Mouse (Mus musculus) forebrain, embryonic 11.5 days (tissue): ENCODE results near the gene Npas2. TPM values are rescaled to one million over a fixed set of nuclear protein-coding genes. Genes with fewer than 3 reads are reported as not detected.

Source experiments
- ATAC-seq: fragments of 200-750 bp; cut with Nextera tagmentation; replicated peaks from 2 replicates; pipeline ENCODE4 v1.8.0; 2017; ENCODE audit warnings: moderate TSS enrichment; ENCODE audit not compliant: low FRiP score
- DNase-seq: peaks from one replicate; pipeline ENCODE4 v3.0.0-alpha.2; 2017; ENCODE audit warnings: low spot score
- H3K27ac ChIP-seq: fragments of 300-500 bp; sonication (generic); 2 replicates; pipeline ENCODE4 v1.5.1; 2014; ENCODE audit warnings: low read depth, low read length
- H3K27me3 ChIP-seq: fragments of 300-500 bp; sonication (generic); 2 replicates; pipeline ENCODE4 v1.6.1; 2014; ENCODE audit warnings: mild to moderate bottlenecking, low read length, mixed read lengths; ENCODE audit not compliant: control insufficient read depth, insufficient read depth
- H3K36me3 ChIP-seq: fragments of 300-500 bp; sonication (generic); 2 replicates; pipeline ENCODE4 v1.6.1; 2014; ENCODE audit warnings: mild to moderate bottlenecking, low read length, moderate library complexity, mixed read lengths; ENCODE audit not compliant: control insufficient read depth, insufficient read depth
- H3K4me1 ChIP-seq: fragments of 300-500 bp; sonication (generic); replicated peaks from 2 replicates; pipeline ENCODE4 v1.6.1; 2014; ENCODE audit warnings: low read length, mixed read lengths; ENCODE audit not compliant: control insufficient read depth, insufficient read depth
- H3K4me2 ChIP-seq: fragments of 300-500 bp; sonication (generic); 2 replicates; pipeline ENCODE4 v1.6.1; 2014; ENCODE audit warnings: low read depth, mild to moderate bottlenecking, low read length, moderate library complexity, mixed read lengths; ENCODE audit not compliant: severe bottlenecking
- H3K4me3 ChIP-seq: fragments of 300-500 bp; sonication (generic); 2 replicates; pipeline ENCODE4 v1.5.1; 2014; ENCODE audit warnings: low read depth, low read length
- H3K9ac ChIP-seq: fragments of 300-500 bp; sonication (generic); 2 replicates; pipeline ENCODE4 v1.6.1; 2014; ENCODE audit warnings: low read length
- H3K9me3 ChIP-seq: fragments of 300-500 bp; sonication (generic); 2 replicates; pipeline ENCODE4 v1.6.1; 2016; ENCODE audit warnings: low read length, mixed read lengths; ENCODE audit not compliant: control insufficient read depth
- WGBS: fragments of 180-500 bp; shearing (Covaris S2); extraction: QIAGEN DNeasy Blood & Tissue Kit; methylation state at CpG from one replicate; pipeline ENCODE4 v1.1.7; 2014; 5-methylcytosine and 5-hydroxymethylcytosine counted together
- polyA plus RNA-seq: library from polyadenylated mRNA; unstranded; fragments of >200 nt; fragmentation: Nextera tagmentation; extraction: Ambion mirVana; gene quantifications from 2 replicates; pipeline ENCODE4 v1.2.1, GENCODE M21; 2014

The Npas2 gene
- polyA plus RNA-seq, 1 experiment from 2014 or later, result not detected

- no peaks in the 10 kb centered on the region for H3K4me1 ChIP-seq
- no peak overlapping the region for H3K27ac ChIP-seq
- no peak for DNase-seq
- H3K4me3 ChIP-seq, result no peak overlapping the region
- WGBS, result 83% methylated on average over 6 of the region's 6 CpGs
- H3K27me3 ChIP-seq, result no peaks in the 10 kb centered on the region
- no peaks in the 10 kb centered on the region for H3K36me3 ChIP-seq
- H3K9me3 ChIP-seq, result no peaks in the 10 kb centered on the region
- no peak overlapping the region for H3K4me2 ChIP-seq
- ATAC-seq, result no peak
- no peak overlapping the region for H3K9ac ChIP-seq
These were observed 146.6 kb downstream of the Npas2 start for GRCm38 (mm10) chr1:39340156-39340555.

GRCm38 (mm10) chr1:39340647-39341046 is 147.1 kb downstream of the Npas2 start:
- Histone ChIP-seq H3K9me3 (no peaks in the 10 kb centered on the region), H3K4me2 (no peak overlapping the region), H3K9ac (no peak overlapping the region), H3K27me3 (no peaks in the 10 kb centered on the region), H3K27ac (no peak overlapping the region), H3K4me1 (no peaks in the 10 kb centered on the region), H3K36me3 (no peaks in the 10 kb centered on the region), H3K4me3 (no peak overlapping the region)
- WGBS, result 21% methylated on average over 8 of the region's 8 CpGs
- ATAC-seq (no peak), DNase-seq (peak; percentile 58)

GRCm38 (mm10) chr1:39341807-39342206 is 148.3 kb downstream of the Npas2 start:
- DNase-seq, result peak; percentile 9
- no peak overlapping the region for H3K27ac ChIP-seq
- no peak overlapping the region for H3K4me3 ChIP-seq
- H3K9me3 ChIP-seq, result no peaks in the 10 kb centered on the region
- no peak for ATAC-seq
- WGBS, result 84% methylated on average over 4 of the region's 4 CpGs
- H3K9ac ChIP-seq, result no peak overlapping the region
- H3K4me2 ChIP-seq, result no peak overlapping the region
- no peaks in the 10 kb centered on the region for H3K27me3 ChIP-seq
- no peaks in the 10 kb centered on the region for H3K36me3 ChIP-seq
- H3K4me1 ChIP-seq, result no peaks in the 10 kb centered on the region

GRCm38 (mm10) chr1:39343242-39343641 is 149.7 kb downstream of the Npas2 start:
- no peak for DNase-seq
- WGBS, result 83% methylated on average over 5 of the region's 5 CpGs

GRCm38 (mm10) chr1:39344981-39345600 is 151.6 kb downstream of the Npas2 start:
- no peak overlapping the region for H3K4me2 ChIP-seq
- no peak overlapping the region for H3K4me3 ChIP-seq
- DNase-seq (peak; percentile 50), ATAC-seq (no peak)
- H3K36me3 ChIP-seq, result no peaks in the 10 kb centered on the region
- H3K4me1 ChIP-seq, result no peaks in the 10 kb centered on the region
- no peaks in the 10 kb centered on the region for H3K9me3 ChIP-seq
- no peak overlapping the region for H3K9ac ChIP-seq
- 64% methylated on average over 21 of the region's 21 CpGs for WGBS
- H3K27ac ChIP-seq, result no peak overlapping the region
- no peaks in the 10 kb centered on the region for H3K27me3 ChIP-seq

More at GRCm38 (mm10) chr1:39343242-39343641, 149.7 kb downstream of the Npas2 start:
- no peaks in the 10 kb centered on the region for H3K4me1 ChIP-seq
- no peak overlapping the region for H3K27ac ChIP-seq
- H3K4me2 ChIP-seq, result no peak overlapping the region
- H3K4me3 ChIP-seq, result no peak overlapping the region
- no peak overlapping the region for H3K9ac ChIP-seq
- no peaks in the 10 kb centered on the region for H3K27me3 ChIP-seq
- ATAC-seq, result no peak
- no peaks in the 10 kb centered on the region for H3K36me3 ChIP-seq
- no peaks in the 10 kb centered on the region for H3K9me3 ChIP-seq

GRCm38 (mm10) chr1:39349001-39349400 is 155.5 kb downstream of the Npas2 start:
- Histone ChIP-seq H3K36me3 (no peaks in the 10 kb centered on the region), H3K4me1 (no peaks in the 10 kb centered on the region), H3K27me3 (no peaks in the 10 kb centered on the region), H3K9me3 (no peaks in the 10 kb centered on the region), H3K4me3 (no peak overlapping the region), H3K27ac (no peak overlapping the region), H3K9ac (no peak overlapping the region), H3K4me2 (no peak overlapping the region)
- DNase-seq (no peak), ATAC-seq (no peak)
- 58% methylated on average over 1 of the region's 1 CpGs for WGBS

GRCm38 (mm10) chr1:39349427-39349826 is 155.9 kb downstream of the Npas2 start:
- ATAC-seq, result no peak
- H3K9me3 ChIP-seq, result no peaks in the 10 kb centered on the region
- no peak for DNase-seq
- no peak overlapping the region for H3K4me3 ChIP-seq
- no peaks in the 10 kb centered on the region for H3K27me3 ChIP-seq
- no peaks in the 10 kb centered on the region for H3K4me1 ChIP-seq
- H3K4me2 ChIP-seq, result no peak overlapping the region
- no peak overlapping the region for H3K9ac ChIP-seq
- no peak overlapping the region for H3K27ac ChIP-seq
- no peaks in the 10 kb centered on the region for H3K36me3 ChIP-seq
- 88% methylated on average over 7 of the region's 7 CpGs for WGBS

- Histone ChIP-seq H3K36me3 (no peaks in the 10 kb centered on the region), H3K4me1 (no peaks in the 10 kb centered on the region), H3K4me2 (peak overlapping the region; percentile 43), H3K9ac (peak overlapping the region; percentile 12; the same call in 1 of the 2 replicates), H3K27ac (no peak overlapping the region), H3K4me3 (no peak overlapping the region), H3K27me3 (no peaks in the 10 kb centered on the region), H3K9me3 (no peaks in the 10 kb centered on the region)
- ATAC-seq (no peak), DNase-seq (peak; percentile 51)
- WGBS, result 29% methylated on average over 24 of the region's 24 CpGs
These were observed 168.4 kb downstream of the Npas2 start for GRCm38 (mm10) chr1:39361754-39362514.

- DNase-seq (no peak), ATAC-seq (no peak)
- Histone ChIP-seq H3K9me3 (no peaks in the 10 kb centered on the region), H3K27me3 (no peaks in the 10 kb centered on the region), H3K9ac (no peak overlapping the region), H3K4me2 (no peak overlapping the region), H3K4me1 (no peaks in the 10 kb centered on the region), H3K27ac (no peak overlapping the region), H3K36me3 (no peaks in the 10 kb centered on the region), H3K4me3 (no peak overlapping the region)
- WGBS, result 64% methylated on average over 7 of the region's 7 CpGs
These were observed 169.0 kb downstream of the Npas2 start for GRCm38 (mm10) chr1:39362515-39362893.
